Mouse (Mus musculus): Measurements from ENCODE around the gene Adrm1. TPM values are rescaled to one million over a fixed set of nuclear protein-coding genes. Genes with fewer than 3 reads are reported as not detected.

Adrm1 gene
- total and polyA plus RNA-seq, 3 experiments: 116 to 148 (median 127) TPM

DNA sequence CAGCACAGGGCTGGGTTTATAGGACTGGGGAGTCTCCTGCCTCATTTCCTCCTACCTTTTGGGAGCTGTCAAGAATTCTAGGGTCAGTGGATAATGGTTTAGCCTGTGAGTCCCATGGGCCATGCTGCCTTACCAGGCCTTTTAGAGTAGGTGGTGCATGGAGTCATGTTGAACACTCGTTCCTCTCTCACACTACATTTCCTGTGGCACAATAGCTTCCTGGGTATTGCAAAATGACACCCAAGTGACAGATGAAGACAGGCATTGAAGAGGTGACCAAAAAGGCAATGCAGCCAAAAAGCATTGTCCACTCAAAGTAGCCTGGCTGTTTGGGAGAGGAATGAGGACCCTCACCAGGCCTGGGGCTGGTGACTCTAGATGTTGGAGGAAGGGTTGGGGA is 43.6 kb upstream of the Adrm1 start:
- in situ Hi-C loops (cut with MboI; ENCODE audit: low pct_ligation_motif_present, low pct_unique_long_range_greater_than_20kb, low sequenced_read_pairs): no loop called here
- H3K27ac ChIP-seq (ENCODE audit: insufficient read depth, low read depth): no peak overlapping the region
- dilution Hi-C loops (cut with MboI; ENCODE audit: extremely low pct_ligation_motif_present, extremely low pct_unique_long_range_greater_than_20kb, low sequenced_read_pairs): no loop called here
- TF ChIP-seq BHLHE40 (IDR thresholded peaks at IDR 0.05; ENCODE audit: low read depth, low read length) (no peak), RCOR1 (conservative IDR thresholded peaks at IDR 0.05; ENCODE audit: low read depth, low read length) (no peak), GABPA (IDR thresholded peaks at IDR 0.05; ENCODE audit: insufficient replicate concordance, low read depth, low read length) (no peak), MXI1 (IDR thresholded peaks at IDR 0.05; ENCODE audit: low read depth, low read length) (no peak), ZNF384 (IDR thresholded peaks at IDR 0.05; ENCODE audit: low read depth, low read length) (no peak), ZKSCAN1 (IDR thresholded peaks at IDR 0.05; ENCODE audit: borderline replicate concordance, low read depth, low read length) (no peak), ZC3H11A (IDR thresholded peaks at IDR 0.05; ENCODE audit: low read depth, low read length) (no peak), JUN (IDR thresholded peaks at IDR 0.05; ENCODE audit: insufficient read depth, low read depth, low read length) (no peak), NELFE (IDR thresholded peaks at IDR 0.05; ENCODE audit: low read depth, low read length) (no peak), TCF12 (IDR thresholded peaks at IDR 0.05; ENCODE audit: low read depth, low read length) (no peak)
- peaks cover 3 to 17% of the 10 kb centered on the region in 2 experiments for H3K36me3 ChIP-seq (replicated peaks in 1 of 2; ENCODE audit: control insufficient read depth in 1 of 2, insufficient read depth in 1 of 2, low read length in 1 of 2)
- peaks cover 3% of the 10 kb centered on the region for H3K79me2 ChIP-seq (replicated peaks; ENCODE audit: control insufficient read depth, extremely low read depth, insufficient read depth, poor library complexity, severe bottlenecking)
- no peak overlapping the region for H3K4me2 ChIP-seq (ENCODE audit: insufficient read depth, low read depth, poor library complexity, severe bottlenecking)
- H3K4me1 ChIP-seq (ENCODE audit: control insufficient read depth in 1 of 2, insufficient read depth in 2 of 2): no peaks in the 10 kb centered on the region
- no peaks in the 10 kb centered on the region for H3K9me3 ChIP-seq (replicated peaks; ENCODE audit: low read length)
- H3K4me3 ChIP-seq (replicated peaks in 1 of 3; ENCODE audit: low read depth in 2 of 3, low read length in 2 of 3, poor library complexity in 1 of 3): no peak overlapping the region
- no peak for DNase-seq (ENCODE audit: extremely low read depth)
- no peak overlapping the region for H3K9ac ChIP-seq (ENCODE audit: insufficient read depth, low read depth)
- H3K27me3 ChIP-seq (replicated peaks): no peaks in the 10 kb centered on the region

DNA sequence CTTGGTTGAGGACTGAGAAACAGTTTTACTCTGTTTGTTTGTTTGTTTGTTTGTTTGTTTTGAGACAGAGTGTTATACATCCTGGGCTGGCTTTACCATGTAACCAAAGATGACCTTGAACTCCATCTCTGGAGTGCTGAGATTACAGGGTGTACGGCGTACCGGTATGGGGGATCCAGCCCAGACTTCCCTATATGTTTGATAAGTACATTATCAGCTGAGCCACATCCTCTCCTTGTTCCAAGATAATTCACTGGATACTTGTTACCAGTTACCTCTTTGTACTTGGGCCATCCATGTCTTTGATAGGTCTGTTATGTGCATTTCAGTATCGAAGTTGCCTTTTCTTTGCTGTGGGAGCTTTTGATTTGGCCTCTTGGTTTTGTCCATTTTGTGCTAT is 38.1 kb upstream of the Adrm1 start:
- Histone ChIP-seq H3K4me3 (replicated peaks in 1 of 3; ENCODE audit: low read depth in 2 of 3, low read length in 2 of 3, poor library complexity in 1 of 3) (no peak overlapping the region), H3K9ac (ENCODE audit: insufficient read depth, low read depth) (no peak overlapping the region), H3K27ac (ENCODE audit: insufficient read depth, low read depth) (no peak overlapping the region), H3K79me2 (replicated peaks; ENCODE audit: control insufficient read depth, extremely low read depth, insufficient read depth, poor library complexity, severe bottlenecking) (no peaks in the 10 kb centered on the region), H3K9me3 (replicated peaks; ENCODE audit: low read length) (no peaks in the 10 kb centered on the region), H3K4me1 (ENCODE audit: control insufficient read depth in 1 of 2, insufficient read depth in 2 of 2) (no peaks in the 10 kb centered on the region; a peak in 1 of 4 replicates), H3K4me2 (ENCODE audit: insufficient read depth, low read depth, poor library complexity, severe bottlenecking) (no peak overlapping the region), H3K27me3 (replicated peaks) (no peaks in the 10 kb centered on the region), H3K36me3 (replicated peaks in 1 of 2; ENCODE audit: control insufficient read depth in 1 of 2, insufficient read depth in 1 of 2, low read length in 1 of 2) (peaks cover under 1 to 16% of the 10 kb centered on the region in 2 experiments)
- no peak for DNase-seq (ENCODE audit: extremely low read depth)
- dilution Hi-C loops (cut with MboI; ENCODE audit: extremely low pct_ligation_motif_present, extremely low pct_unique_long_range_greater_than_20kb, low sequenced_read_pairs): no loop called here
- TF ChIP-seq TCF12 (IDR thresholded peaks at IDR 0.05; ENCODE audit: low read depth, low read length) (no peak), CHD1 (IDR thresholded peaks at IDR 0.05; ENCODE audit: low read depth, low read length) (no peak), MYC (IDR thresholded peaks at IDR 0.05; ENCODE audit: low read depth, low read length) (no peak), RCOR1 (conservative IDR thresholded peaks at IDR 0.05; ENCODE audit: low read depth, low read length) (no peak), MAFK (IDR thresholded peaks at IDR 0.05; ENCODE audit: insufficient replicate concordance, low read length) (no peak), BHLHE40 (IDR thresholded peaks at IDR 0.05; ENCODE audit: low read depth, low read length) (no peak), POLR2AphosphoS2 (IDR thresholded peaks at IDR 0.05; ENCODE audit: low read depth, low read length) (no peak), SIN3A (IDR thresholded peaks at IDR 0.05; ENCODE audit: low read length) (no peak), HCFC1 (IDR thresholded peaks at IDR 0.05; ENCODE audit: low read depth, low read length) (no peak), UBTF (IDR thresholded peaks at IDR 0.05; ENCODE audit: low read depth, low read length) (no peak), ZNF384 (IDR thresholded peaks at IDR 0.05; ENCODE audit: low read depth, low read length) (no peak), NRF1 (IDR thresholded peaks at IDR 0.05; ENCODE audit: low read depth, low read length) (no peak), MXI1 (IDR thresholded peaks at IDR 0.05; ENCODE audit: low read depth, low read length) (no peak), USF1 (IDR thresholded peaks at IDR 0.05; ENCODE audit: low read depth, low read length) (no peak)
- in situ Hi-C loops (cut with MboI; ENCODE audit: low pct_ligation_motif_present, low pct_unique_long_range_greater_than_20kb, low sequenced_read_pairs): no loop called here
